Mouse (Mus musculus) heart, adult 2 months (tissue): ENCODE measurements at regions not wholly inside any gene's neighbourhood (a gene's known extent, or its start where the extent isn't known, plus 50 kb on each side); places are given as distances from the start of the nearest gene placed in this dataset.

Experiments
- CTCF ChIP-seq: fragments of 200-600 bp; IDR thresholded peaks from 2 replicates; pipeline ENCODE4 v1.8.1; 2022; ENCODE audit warnings: antibody characterized with exemption, mild to moderate bottlenecking, moderate library complexity
- POLR2A ChIP-seq: fragments of 200-500 bp; IDR thresholded peaks from 2 replicates; pipeline ENCODE4 v1.6.1; 2011; ENCODE audit warnings: mild to moderate bottlenecking, low read depth, low read length, control low read depth; ENCODE audit not compliant: insufficient read depth

DNA sequence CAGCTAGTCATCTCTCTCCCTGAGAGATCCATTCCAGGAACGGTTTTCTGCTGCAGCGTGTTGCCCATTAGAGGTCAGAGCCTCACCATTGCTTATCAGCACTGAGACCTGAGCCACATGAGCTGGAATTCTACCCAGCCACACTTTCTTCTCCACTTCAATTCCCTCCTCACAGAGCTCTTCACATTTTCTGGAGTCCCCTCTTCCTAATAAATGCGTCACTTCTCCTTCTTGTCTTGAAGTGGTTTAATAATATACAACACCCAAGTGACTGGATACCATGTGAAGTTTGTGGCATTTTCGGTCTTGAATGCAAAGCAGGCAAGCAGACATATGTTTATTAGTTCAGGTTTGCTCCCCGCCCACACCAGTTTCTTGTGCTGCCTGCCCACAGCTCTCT, 324.9 kb downstream of the Fat4 start:
- TF ChIP-seq POLR2A: no peak
- TF ChIP-seq CTCF: no peak
